Mouse (Mus musculus) adrenal gland, postnatal 4 days (tissue): ENCODE data around the gene Slc29a1. TPM values are rescaled to one million over a fixed set of nuclear protein-coding genes. Genes with fewer than 3 reads are reported as not detected.
"Not testable (repeated sequence)": the region's sequence is repeated elsewhere in the genome, so short reads cannot be mapped to it uniquely, and the experiment has no call there.

Experiments used
- DNase-seq, 2 experiments: peaks; one replicate each; pipeline ENCODE4 v3.0.0; 2021 to 2022; ENCODE audit warnings: low spot score in 2 of 2, mixed read lengths in 2 of 2
- long read RNA-seq, 2 experiments: library from polyadenylated mRNA; stranded (forward); transcript quantifications; one replicate each; pipeline ENCODE4 v2.0.0; 2021
- total RNA-seq, 2 experiments: library from RNA; stranded (reverse); gene quantifications; 2 replicates each; pipeline ENCODE4 v1.2.3; 2021

Gene Slc29a1
- 100 to 1,000 TPM; 138 to 145 TPM for total RNA-seq
- long read RNA-seq, experiment 1, transcript Slc29a1-222 (13 exons, 2,033 nt) = minor isoform, 6 of 259 reads
- long read RNA-seq, experiment 1, transcript Slc29a1-201 (13 exons, 1,996 nt) = minor isoform, 14 of 259 reads
- long read RNA-seq, experiment 1, transcript Slc29a1-202 (13 exons, 1,988 nt) = major isoform, 61 of 259 reads
- long read RNA-seq, experiment 1, transcript Slc29a1-204 (12 exons, 2,216 nt) = minor isoform, 18 of 259 reads
- long read RNA-seq, experiment 1, partial matches to known transcripts = 27 of 259 reads
- long read RNA-seq, experiment 1, other reads (novel, unspliced or antisense) = 133 of 259 reads
- long read RNA-seq, experiment 2, transcript Slc29a1-201 (13 exons, 1,996 nt) = minor isoform, 20 of 384 reads
- long read RNA-seq, experiment 2, transcript Slc29a1-204 (12 exons, 2,216 nt) = minor isoform, 26 of 384 reads
- long read RNA-seq, experiment 2, transcript Slc29a1-202 (13 exons, 1,988 nt) = major isoform, 78 of 384 reads
- long read RNA-seq, experiment 2, partial matches to known transcripts = 74 of 384 reads
- long read RNA-seq, experiment 2, other reads (novel, unspliced or antisense) = 182 of 384 reads

DNA sequence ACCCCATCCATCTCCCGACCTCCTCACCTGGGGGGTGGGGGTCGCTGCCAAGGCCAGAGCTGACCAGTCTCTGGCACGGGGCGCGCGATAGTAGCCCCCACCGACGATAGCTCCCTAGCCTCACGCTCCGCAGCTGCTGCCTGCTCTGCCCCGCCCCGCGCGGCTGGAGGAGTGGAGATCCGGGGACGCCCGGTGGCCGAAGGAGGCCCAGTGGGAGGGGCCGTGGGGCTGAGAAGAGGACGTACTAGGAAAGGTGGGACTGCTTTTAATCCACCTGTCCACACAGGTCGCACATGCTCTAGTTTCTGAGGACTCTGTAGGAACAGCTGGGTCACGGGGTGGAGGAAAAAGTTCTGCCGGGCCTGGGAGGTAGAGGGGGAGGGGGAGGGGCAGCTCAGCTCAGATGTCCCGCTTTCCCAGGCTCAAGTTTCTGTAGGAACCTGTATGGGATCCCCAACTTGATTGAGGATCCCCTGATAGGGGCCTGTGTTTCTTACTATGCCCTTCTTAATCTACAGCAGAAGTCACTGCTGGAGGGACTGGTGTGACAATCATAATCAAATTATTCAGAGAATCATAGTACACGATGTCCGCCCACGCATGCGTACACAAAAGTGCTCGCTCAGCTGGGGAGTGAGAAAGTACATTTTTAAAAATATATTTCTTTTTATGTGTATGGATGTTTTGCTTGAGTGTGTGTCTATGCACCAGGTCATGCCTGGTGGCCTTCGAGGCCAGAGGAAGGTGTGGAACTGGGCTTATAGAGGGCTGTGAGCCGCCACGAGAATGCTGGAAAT, at the start of gene Slc29a1:
Gene Slc29a1 (minus strand): TSS at position 161 of the 797 bp plus-strand sequence.
- no peak for DNase-seq

DNA sequence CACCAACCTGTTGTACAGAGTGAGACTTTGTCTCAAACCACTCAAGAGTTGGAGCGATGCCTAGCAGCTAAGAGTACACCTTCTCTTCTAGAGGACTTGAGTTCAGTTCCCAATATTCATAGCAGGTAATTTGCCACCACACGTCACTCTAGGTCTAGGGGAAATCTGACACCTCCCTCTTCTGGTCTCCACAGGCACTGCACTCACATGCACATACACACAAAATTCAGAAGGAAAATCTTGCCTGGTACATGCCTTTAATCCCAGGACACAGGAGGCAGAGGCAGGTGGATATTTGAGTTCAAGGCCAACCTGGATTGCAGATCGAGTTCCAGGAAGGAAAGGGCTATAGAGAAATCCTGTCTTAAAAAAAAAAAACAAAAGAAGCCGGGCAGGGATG, 44.8 kb upstream of the Slc29a1 start:
- DNase-seq = no peak

DNA sequence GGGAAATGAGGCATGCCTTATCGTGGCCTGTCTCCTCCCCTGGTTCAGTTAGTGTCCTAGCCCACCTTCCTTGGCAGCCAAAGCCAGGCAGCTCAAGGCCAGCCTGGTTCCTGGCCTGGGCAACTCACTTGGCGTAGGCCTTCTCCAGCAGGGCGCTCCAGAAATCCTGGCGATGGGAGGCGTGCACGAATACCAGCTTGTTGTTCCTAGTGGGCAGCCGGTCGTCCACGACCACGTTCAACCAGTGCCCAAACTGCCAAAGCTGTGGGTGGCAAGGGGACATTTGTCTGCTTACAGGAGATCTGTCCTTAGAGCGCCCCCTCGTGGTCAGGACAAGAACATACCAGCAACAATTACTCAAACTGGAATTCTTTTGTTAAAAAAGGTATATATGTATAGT, 43.3 kb upstream of the Slc29a1 start:
- peak; percentile 50 to 62 for DNase-seq

GRCm38 (mm10) chr17:45641981-45642380, 42.6 kb upstream of the Slc29a1 start:
- no peak for DNase-seq

- DNase-seq = no peak
Measured at GRCm38 (mm10) chr17:45638596-45639295, 39.3 kb upstream of the Slc29a1 start.

DNA sequence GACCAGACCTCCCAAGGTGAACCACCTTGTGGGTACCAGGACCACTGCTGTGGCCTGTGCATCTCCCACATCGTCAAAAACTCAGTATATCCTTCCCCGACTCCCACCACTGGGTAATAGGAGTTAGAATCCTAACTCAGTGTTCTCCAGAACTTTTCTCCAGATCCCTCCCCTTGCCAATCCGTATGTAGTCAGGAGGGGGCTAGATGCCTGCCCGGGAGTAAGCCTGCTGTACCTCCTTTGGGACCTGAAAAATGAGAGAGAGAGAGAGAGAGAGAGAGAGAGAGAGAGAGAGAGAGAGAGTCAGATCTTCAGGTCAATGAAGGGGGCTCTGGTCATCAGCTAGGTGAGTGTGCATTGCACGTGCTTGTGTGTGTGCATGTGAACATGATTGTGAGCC, 34.6 kb upstream of the Slc29a1 start:
- no peak for DNase-seq

- no peak for DNase-seq
Measured at GRCm38 (mm10) chr17:45631940-45632339, 32.5 kb upstream of the Slc29a1 start.

DNA sequence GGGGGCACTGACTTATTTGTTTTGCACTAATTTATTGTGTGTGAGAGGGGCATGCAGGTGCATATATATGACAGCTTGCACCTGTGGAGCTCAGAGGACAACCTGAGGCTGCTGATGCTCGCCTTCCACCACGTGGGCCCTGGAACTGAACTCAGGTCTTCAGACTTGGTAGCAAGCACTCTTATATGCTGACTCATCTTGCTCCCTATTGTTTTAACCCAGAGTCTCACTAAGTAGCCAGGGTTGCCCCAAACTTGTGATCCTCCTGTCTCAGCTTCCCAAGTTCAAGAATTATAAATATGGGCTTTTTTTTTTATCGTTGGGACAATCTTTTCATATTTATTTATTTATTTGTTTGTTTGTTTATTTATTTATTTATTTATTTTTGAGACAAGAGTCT, 31.6 kb upstream of the Slc29a1 start:
- no peak for DNase-seq

DNA sequence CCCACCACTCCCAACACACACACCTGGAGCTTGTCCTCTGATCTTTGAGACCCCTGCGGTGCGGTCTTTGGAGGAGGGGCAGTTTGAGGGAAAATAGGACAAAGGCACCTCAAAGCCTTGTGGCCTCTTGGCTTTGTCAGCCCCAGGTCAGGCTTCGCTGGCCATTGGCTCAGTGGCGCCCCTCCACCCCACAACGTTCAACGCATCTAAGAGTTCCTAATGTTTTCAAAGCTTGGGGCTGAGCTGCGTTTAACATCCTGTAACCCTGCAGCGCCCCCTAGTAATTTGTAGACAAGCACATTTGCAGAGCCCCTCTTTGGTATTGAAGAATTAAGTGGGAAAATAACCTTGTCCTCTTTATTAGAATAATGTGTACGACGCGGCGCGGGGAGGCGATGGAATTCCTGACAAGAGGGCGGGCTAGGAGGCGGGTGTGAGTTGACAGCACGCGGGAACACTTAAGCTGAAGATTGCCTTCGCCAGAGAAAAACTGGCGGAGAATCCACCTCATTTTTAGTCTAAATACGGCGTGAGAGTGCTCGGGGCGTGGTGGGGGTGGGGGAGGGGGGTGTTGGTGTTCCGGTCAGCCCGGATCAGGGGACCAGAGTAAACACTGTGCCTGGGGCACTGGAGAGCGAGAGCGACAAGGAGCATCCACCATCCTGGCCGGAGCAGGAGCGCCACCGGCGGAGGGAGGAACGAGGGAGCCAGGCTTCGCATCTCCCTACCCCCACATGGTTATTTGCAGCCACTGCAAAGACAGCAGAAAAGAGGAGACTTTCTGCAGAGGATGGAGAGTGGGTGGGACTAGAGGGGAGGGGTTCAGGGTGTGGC, 30.7 kb upstream of the Slc29a1 start:
- DNase-seq = peak in 1 of 2 experiments; percentile 43

- DNase-seq = no peak
Measured at GRCm38 (mm10) chr17:45628885-45629855, 29.8 kb upstream of the Slc29a1 start.

- no peak for DNase-seq
Measured at GRCm38 (mm10) chr17:45628160-45628559, 28.8 kb upstream of the Slc29a1 start.

- no peak for DNase-seq
Measured at GRCm38 (mm10) chr17:45626577-45627134, 27.2 kb upstream of the Slc29a1 start.

GRCm38 (mm10) chr17:45623425-45623824, 24.0 kb upstream of the Slc29a1 start:
- not testable (repeated sequence) for DNase-seq

GRCm38 (mm10) chr17:45619386-45620256, 20.2 kb upstream of the Slc29a1 start:
- DNase-seq = no peak

DNA sequence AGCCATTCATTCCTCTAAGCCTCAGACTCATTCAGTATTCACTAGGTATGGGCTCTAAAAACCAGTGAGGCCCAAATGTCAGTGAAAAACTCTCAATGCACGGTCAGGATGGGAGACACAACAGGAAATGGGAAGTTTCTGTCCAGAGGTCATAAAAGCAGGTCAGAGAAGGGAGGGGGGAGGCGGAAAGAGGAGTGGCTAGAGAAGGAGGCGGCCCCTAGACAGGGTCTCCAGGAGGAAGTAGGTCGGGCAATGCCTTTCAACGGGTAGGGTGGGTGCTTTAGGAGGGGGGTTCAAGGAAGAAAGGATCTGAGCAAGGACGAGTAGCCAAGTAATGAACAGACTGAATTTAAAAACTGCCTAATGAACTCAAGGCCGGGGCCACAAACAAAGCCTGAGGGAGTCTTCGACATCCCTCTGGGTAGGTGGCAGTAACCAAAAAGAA, 19.6 kb upstream of the Slc29a1 start:
- no peak for DNase-seq

GRCm38 (mm10) chr17:45617655-45618054, 18.2 kb upstream of the Slc29a1 start:
- DNase-seq = no peak

GRCm38 (mm10) chr17:45616679-45617078, 17.3 kb upstream of the Slc29a1 start:
- no peak for DNase-seq
